Mouse (Mus musculus): ENCODE data around the gene Rab4a.

DNA sequence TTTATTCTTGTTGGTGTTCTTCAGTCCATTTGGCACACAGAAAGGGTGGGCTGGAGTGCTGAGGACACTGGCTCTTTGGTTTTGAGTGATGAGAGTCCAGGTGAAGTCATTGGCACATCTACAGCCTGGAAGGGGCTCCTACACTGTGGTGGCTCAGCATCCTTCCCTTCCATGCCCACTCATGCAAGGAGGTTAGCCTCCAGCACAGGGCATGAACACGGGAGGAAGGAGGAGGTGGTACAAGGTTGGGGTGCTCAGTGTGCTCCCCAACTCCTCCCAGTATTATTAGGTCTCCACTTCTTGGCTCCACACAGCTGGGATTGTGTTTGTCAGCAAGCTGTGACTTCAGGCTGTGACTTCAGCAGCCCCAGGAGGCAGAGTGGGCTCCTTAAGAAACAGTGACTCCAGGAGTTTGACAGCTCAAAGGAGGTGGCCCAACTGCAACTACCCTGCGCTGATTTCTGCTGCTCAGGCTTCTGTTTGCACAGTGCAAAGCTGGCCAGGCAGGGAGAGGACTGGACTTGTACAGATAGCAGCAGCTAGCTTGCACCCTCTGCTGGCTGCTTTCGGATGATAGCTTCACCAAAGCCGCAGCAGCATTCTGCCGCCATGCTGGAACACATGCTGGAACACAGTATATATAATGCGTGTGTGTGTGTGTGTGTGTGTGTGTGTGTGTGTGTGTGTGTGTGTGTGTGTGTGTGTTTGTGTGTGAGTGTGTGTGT is 22.1 kb upstream of the Rab4a start:
- TF ChIP-seq CTCF (IDR thresholded peaks at IDR 0.05) (peak; percentile 96), EP300 (IDR thresholded peaks at IDR 0.05) (no peak)

Measured in lung, postnatal 0 days (tissue).